Mouse (Mus musculus): Measurements from ENCODE around the gene Rad51b.

Gene Rad51b

DNA sequence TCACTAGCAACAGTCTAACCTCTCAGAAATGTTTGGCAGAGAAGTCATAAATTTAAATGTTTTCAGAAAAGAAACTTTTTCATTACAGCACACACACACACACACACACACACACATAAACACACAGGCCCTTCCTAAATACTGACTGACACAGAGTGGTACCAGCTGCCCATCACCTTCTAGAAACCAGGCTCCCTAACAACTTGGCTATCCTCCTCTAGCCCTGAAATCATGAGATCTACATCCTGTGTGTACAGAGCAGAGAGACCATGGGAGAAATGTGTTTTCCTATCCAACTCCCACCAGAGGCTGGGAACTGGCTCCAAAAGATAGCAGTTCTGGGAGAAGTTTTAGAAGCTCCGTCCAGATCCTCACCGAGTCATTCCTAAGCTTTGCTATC lies 464.1 kb downstream of the Rad51b start:
- DNase-seq (ENCODE audit: low spot score in 2 of 2), result no peak

DNA sequence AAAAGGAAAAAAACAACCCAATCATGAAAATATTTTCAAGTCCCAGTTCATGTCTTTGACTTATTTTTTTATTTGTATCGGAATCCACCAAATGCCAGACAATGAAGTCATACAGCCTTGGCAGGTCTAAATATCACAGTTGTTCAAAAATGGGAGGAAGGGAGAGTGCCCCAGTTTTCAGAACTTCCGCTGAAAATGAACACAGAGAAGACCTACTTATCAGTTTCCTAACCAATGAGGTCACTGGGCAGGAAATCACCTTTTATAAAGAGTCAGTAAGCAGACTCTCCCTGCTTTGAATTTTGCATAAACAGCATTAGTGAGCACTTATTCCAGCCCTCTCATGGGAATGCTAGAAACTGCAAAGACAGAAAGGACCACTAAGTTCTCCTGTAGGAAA lies 465.0 kb downstream of the Rad51b start:
- DNase-seq (ENCODE audit: low spot score in 2 of 2), result no peak

GRCm38 (mm10) chr12:79762570-79763275 lies 465.6 kb downstream of the Rad51b start:
- no peak for DNase-seq (ENCODE audit: low spot score in 2 of 2)

DNA sequence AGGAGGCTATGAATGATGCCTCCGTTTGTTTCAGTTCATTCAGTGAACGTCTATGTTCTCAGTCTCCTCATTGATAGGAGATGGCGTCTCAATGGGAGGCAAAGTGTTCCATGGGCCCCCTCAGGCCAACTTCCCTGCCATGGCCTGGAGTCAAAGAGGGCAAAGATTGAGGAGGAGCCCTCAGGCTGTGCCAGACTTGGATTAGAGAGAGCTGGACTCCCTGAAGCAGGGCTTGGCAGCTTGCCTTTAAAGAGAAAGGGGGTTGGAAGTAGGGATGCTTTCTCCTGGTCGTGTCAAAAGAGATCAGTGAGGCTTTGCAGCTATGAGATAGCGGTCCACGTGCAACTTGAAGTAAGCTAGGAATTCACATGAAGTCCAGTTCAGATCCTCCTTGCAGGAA lies 469.0 kb downstream of the Rad51b start:
- peak in 1 of 2 experiments; percentile 37 for DNase-seq (ENCODE audit: low spot score in 2 of 2)

- DNase-seq (ENCODE audit: low spot score in 2 of 2), result no peak
Measured at GRCm38 (mm10) chr12:79768741-79769322, 471.8 kb downstream of the Rad51b start.

DNA sequence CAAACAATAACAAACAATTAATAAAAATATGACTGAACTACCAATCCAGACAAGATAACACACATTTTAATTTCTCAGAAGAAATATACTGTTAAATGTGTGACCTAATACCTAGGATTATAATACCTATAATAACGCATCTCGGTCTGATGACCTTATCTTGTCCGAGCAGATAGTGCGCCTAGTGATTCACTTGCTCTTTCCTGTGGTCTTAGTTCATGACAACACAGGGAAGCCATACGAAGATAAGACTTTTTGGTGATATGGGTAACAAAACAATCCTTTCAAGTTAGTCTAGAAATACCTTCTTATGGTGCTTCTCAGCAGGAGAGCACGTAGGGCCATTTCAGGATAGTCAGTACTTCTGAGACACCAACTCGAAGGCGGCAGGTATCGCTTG lies 472.7 kb downstream of the Rad51b start:
- DNase-seq (ENCODE audit: low spot score in 2 of 2), result no peak

DNA sequence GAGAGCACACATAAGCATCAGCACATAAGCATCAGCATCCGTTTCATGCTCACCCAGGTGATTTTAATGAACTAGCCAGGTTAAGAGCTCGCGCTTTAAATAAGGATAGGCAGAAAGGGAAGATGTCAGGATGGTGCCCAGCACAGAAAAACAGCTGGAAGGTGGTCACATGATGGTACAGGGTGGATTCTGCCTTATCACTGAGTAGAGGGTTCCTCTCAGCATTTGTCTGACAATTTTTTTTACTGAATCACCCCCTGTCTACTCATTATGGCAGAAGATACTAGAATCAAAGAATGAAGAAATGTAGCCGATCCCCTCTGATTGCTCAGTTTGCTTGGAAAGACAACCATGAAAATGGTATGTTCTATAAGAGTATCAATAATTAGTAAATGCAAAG lies 474.1 kb downstream of the Rad51b start:
- DNase-seq (ENCODE audit: low spot score in 2 of 2), result no peak

DNA sequence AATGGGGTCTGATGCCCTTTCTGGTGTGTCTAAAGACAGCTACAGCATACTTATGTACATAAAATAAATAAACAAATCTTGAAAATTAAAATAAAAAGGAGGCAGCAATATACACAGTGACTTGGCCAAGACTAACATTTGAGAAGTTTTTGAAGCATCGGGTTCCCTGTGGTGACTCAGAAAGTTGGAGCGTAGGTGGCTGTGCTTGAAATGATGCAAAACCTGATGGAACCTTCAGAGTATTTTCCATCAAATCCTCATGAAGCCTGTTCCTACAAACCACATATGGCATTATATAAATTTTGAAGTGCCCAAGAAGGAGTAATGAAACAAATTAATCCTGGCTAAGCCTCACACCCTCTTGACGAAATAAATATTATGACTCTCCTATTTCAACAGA lies 474.7 kb downstream of the Rad51b start:
- no peak for DNase-seq (ENCODE audit: low spot score in 2 of 2)

GRCm38 (mm10) chr12:79773246-79773645 lies 476.2 kb downstream of the Rad51b start:
- no peak for DNase-seq (ENCODE audit: low spot score in 2 of 2)

GRCm38 (mm10) chr12:79774571-79774970 lies 477.5 kb downstream of the Rad51b start:
- no peak for DNase-seq (ENCODE audit: low spot score in 2 of 2)

DNA sequence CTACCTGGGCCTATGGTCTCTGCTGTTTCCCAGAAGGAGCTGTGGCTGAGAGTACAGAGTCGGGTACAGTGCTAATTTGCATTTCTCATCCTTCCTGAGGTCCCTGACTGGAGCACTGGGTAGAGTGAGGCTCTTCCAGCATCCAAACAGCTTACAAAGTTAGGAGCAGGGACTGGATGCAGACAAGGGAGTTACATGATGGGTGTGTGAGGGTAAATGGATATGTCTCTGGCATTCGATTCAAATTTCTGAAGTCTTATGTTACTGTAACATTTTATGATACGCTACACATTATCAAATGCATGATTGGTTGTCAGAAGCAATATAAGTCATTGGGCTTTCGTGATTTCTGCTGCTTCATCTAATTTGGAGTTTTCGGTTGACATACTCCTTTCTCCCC lies 479.7 kb downstream of the Rad51b start:
- no peak for DNase-seq (ENCODE audit: low spot score in 2 of 2)

DNA sequence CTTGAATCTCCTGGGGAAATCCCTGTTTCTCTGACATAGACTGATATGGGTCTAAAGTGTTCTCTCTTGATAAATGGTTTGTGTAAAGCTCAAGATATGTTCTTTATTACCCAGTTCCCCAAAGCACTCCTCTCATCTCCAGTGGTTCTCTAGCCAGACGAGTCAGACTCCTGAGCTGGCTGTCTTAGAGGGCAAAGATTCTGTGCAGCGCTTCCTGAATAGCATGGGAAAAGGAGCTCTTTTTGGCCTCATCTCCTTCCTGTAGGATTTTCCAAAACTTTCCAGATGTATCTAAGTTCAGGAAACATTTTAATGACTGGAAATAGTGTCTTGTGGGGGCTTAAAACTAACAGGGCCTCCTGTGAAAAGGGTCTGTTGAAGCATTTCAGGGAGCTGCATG lies 483.7 kb downstream of the Rad51b start:
- DNase-seq (ENCODE audit: low spot score in 2 of 2), result no peak

DNA sequence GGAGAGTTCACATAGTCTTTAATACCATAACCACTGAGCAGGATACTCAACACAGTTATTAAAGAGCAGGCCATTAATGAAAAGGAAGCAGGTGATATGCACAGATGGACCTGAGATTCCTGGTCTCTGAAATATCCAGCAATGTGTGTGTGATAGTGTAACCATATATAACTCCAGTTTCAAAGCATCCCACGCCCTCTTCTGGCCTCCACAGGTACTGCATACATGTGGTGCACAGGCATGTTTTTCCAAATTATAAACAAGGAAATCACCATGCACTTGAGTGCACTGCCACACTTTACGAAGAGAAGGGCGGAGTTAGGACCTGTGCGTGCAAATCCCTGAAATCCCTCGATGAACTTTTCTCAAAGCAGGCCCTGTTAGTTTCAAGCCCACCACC lies 484.7 kb downstream of the Rad51b start:
- no peak for DNase-seq (ENCODE audit: low spot score in 2 of 2)

GRCm38 (mm10) chr12:79782444-79783117 lies 485.5 kb downstream of the Rad51b start:
- no peak for DNase-seq (ENCODE audit: low spot score in 2 of 2)

GRCm38 (mm10) chr12:79784159-79784558 lies 487.1 kb downstream of the Rad51b start:
- no peak for DNase-seq (ENCODE audit: low spot score in 2 of 2)

- no peak for DNase-seq (ENCODE audit: low spot score in 2 of 2)
Measured at GRCm38 (mm10) chr12:79785691-79786090, 488.6 kb downstream of the Rad51b start.

DNA sequence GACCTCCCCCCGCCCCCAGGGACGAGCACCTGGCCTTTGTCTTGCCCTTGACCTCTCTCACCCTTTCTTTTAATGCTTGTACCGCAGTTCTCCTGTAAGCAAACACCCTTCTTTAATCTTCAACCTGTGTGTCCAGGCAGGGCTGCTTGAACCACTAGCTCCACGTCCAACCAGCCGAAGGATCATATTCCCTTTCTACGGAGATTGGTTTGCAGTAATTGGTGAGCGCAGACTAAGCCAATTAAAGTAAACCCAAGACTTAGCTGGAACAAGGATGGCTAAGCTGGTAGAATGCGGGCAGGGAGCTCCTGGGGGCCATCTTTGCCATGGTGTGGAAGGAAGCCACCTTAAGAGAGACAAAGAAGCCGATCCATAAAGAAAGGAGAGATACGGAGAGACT lies 490.5 kb downstream of the Rad51b start:
- no peak for DNase-seq (ENCODE audit: low spot score in 2 of 2)

- no peak for DNase-seq (ENCODE audit: low spot score in 2 of 2)
Measured at GRCm38 (mm10) chr12:79788340-79788739, 491.3 kb downstream of the Rad51b start.

DNA sequence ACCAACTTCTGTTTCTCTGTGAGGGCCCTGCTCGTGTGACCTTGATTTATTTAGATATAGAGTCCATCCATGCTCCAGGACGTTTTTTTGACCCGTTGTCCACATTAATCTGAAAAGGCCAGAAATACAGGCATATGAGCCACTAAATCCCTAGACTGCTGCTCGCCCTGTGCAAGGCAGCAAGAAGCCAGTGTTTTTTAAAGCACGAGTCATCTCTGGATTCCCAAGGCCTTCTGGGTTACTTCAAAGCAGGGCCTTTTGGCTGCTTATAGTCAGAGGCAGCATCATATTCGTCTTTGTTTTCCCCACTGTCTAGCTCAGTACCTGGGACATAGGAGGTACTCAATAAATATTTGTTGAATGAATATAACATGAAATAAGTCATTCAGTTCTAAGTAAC lies 492.4 kb downstream of the Rad51b start:
- DNase-seq (ENCODE audit: low spot score in 2 of 2), result no peak

DNA sequence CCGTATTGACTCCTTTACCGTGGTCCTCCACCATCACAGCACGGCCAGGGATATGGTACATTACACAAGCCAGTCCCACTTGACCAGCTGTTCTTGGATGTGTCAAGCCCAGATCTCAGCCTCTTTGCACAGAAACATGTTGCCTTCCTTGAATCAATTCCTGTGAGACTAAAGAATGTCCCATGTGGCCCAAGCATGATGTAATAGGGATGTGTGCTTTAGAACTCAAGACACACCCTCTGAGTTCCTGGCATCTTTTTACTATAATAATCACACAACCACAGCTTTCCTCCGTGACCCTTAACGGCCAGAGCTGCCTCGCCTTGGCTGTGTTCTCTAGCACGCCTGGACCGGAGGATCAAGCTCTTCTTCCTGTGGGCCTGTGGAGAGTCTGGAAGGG lies 496.3 kb downstream of the Rad51b start:
- no peak for DNase-seq (ENCODE audit: low spot score in 2 of 2)

DNA sequence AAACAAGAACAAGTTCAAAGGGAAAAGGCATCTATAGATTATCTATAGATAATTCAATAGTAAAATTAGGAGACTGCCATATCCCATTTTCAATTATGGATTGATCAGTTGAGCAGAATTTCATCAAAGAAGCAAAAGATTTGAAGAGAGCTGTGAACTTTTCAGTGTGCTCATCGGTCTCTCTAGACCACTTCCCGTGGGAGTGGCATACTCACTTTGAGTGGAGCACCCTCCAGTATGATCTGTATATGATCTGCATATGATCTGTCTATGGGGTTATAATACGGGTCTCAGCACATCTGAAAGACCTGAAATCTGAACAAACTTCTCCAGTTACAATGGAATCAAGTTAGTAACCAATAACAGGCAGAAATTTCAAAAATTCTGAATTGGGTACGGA lies 497.7 kb downstream of the Rad51b start:
- DNase-seq (ENCODE audit: low spot score in 2 of 2), result no peak

DNA sequence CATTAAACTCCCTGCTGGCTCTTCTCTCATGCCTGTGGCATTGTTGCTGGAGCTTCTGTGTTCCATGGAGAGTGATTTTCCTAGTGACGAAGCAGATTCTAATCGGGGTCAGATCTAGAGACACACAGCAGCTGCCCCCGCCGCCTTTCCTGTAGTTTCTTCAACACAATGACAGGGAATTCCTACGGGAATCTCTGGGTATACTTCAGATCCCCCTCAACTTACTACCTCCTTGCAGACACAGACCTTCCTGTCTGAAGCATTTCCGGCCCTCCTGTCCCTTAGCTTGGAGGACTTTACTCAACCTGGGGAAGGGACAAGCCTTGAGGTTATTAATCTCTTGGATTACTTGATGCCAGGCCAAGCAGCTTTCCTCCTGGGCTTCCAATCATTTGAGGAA lies 499.2 kb downstream of the Rad51b start:
- DNase-seq (ENCODE audit: low spot score in 2 of 2), result no peak

Data from cerebellum, postnatal 4 days (tissue).